Mouse (Mus musculus): Measurements from ENCODE around the gene Tut4. TPM values are rescaled to one million over a fixed set of nuclear protein-coding genes. Genes with fewer than 3 reads are reported as not detected.

Tut4 gene
- polyA plus RNA-seq, 2 experiments: 11.7 to 29.7 TPM

GRCm38 (mm10) chr4:108578840-108579742 is 119.9 kb downstream of the Tut4 start, which contains the start of the genes Prpf38a and Orc1:
Gene Prpf38a, minus strand, starts transcription at chr4:108579336.
Gene Orc1, plus strand, starts transcription at chr4:108579423.
- TF ChIP-seq EP300 (IDR thresholded peaks at IDR 0.05; ENCODE audit: low read depth) (no peak; the same call in 1 of the 2 replicates), CTCF (IDR thresholded peaks at IDR 0.05; ENCODE audit: low read depth) (no peak)
- H3K4me2 ChIP-seq (ENCODE audit: low read depth): peak within 1 kb of the TSS; percentile 81
- H3K27ac ChIP-seq: peak within 1 kb of the TSS; percentile 76
- peak within 1 kb of the TSS; percentile 86 for H3K9ac ChIP-seq (replicated peaks)
- H3K27me3 ChIP-seq (ENCODE audit: control insufficient read depth, insufficient read depth, low read length): no peaks in the 10 kb centered on the region
- peaks cover 16 to 18% of the 10 kb centered on the region in 2 experiments for H3K4me1 ChIP-seq (replicated peaks; ENCODE audit: control insufficient read depth in 2 of 2, insufficient read depth in 2 of 2, low read length in 1 of 2)
- peak; percentile 96 to 98 (median 97) for DNase-seq (ENCODE audit: low read depth in 3 of 3, low spot score in 3 of 3)
- peak within 1 kb of the TSS; percentile 82 to 97 for H3K4me3 ChIP-seq (ENCODE audit: insufficient read depth in 1 of 2, low read depth in 2 of 2, low read length in 2 of 2)
- no peaks in the 10 kb centered on the region for H3K9me3 ChIP-seq (ENCODE audit: control insufficient read depth, low read length)
- peak; percentile 97 for ATAC-seq (ENCODE audit: insufficient read depth)
- under 1% methylated on average over 64 of the region's 64 CpGs for WGBS (ENCODE audit: insufficient replicate concordance)
- H3K36me3 ChIP-seq (replicated peaks; ENCODE audit: control insufficient read depth, insufficient read depth, low read depth): peaks cover 23% of the 10 kb centered on the region

DNA sequence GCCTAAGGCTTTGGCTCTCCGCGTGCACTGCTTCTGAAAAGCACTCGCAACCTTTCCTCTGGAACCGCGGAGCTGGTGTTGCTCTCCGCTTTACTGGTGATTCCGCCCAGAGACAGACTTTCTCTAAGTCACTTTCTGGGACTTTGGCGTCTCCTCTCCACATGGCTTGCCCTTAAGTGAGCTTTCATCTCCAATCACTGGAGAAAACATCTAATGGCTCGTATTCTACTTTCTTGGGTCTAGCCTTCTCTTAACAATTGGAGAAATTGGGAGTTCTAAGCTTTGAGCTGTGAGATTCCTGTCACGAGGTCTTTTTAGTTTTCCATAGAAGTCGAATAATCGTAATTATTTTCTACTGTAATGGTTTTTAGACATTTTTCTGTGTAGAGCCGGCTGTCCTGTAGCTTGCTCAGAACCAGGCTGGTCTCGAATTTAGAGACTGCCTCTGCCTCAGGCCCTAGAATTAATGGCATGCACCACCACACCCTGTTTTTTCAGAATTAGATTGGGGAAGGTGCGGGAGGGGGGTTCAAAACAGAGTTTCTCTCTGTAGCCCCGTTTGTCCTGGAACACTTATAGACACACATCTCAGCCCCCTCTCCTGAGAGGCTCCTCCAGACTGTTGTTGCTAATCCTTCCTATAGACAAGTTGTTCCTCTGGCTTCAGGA is 120.7 kb downstream of the Tut4 start:
- H3K4me1 ChIP-seq (replicated peaks; ENCODE audit: control insufficient read depth in 2 of 2, insufficient read depth in 2 of 2, low read length in 1 of 2): peaks cover 19 to 22% of the 10 kb centered on the region in 2 experiments
- under 1% methylated on average over 16 of the region's 16 CpGs for WGBS (ENCODE audit: insufficient replicate concordance)
- ATAC-seq (ENCODE audit: insufficient read depth) (no peak), DNase-seq (ENCODE audit: low read depth in 3 of 3, low spot score in 3 of 3) (peak in 1 of 3 experiments; percentile 44)
- H3K9ac ChIP-seq (replicated peaks): peak overlapping the region; percentile 86
- H3K4me2 ChIP-seq (ENCODE audit: low read depth): peak overlapping the region; percentile 81
- TF ChIP-seq EP300 (IDR thresholded peaks at IDR 0.05; ENCODE audit: low read depth): no peak
- no peak for TF ChIP-seq CTCF (IDR thresholded peaks at IDR 0.05; ENCODE audit: low read depth)
- no peaks in the 10 kb centered on the region for H3K9me3 ChIP-seq (ENCODE audit: control insufficient read depth, low read length)
- peaks cover 21% of the 10 kb centered on the region for H3K36me3 ChIP-seq (replicated peaks; ENCODE audit: control insufficient read depth, insufficient read depth, low read depth)
- H3K27ac ChIP-seq: peak overlapping the region; percentile 65
- no peaks in the 10 kb centered on the region for H3K27me3 ChIP-seq (ENCODE audit: control insufficient read depth, insufficient read depth, low read length)
- peak overlapping the region; percentile 82 to 97 for H3K4me3 ChIP-seq (ENCODE audit: insufficient read depth in 1 of 2, low read depth in 2 of 2, low read length in 2 of 2)

DNA sequence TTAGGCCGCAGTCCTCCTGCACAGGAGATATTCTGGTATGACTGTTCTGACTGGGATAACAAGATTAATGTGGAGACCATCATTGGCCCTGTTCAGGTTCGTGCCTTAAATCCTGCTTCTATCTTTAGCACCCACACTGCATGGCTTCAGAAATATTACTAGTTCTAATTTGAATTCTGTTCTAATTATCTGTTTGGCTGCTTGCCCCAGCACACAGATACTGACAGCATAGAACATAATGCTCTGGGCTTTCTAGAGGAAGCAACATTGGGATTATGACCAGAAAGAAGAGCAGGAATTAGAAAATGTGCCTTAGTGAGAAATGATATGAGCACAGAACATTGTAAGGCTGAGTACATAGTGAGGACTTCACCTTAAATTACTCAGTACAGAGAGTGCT is 134.2 kb downstream of the Tut4 start:
- TF ChIP-seq EP300 (IDR thresholded peaks at IDR 0.05; ENCODE audit: low read depth) (no peak), CTCF (IDR thresholded peaks at IDR 0.05; ENCODE audit: low read depth) (no peak)
- no peak for DNase-seq (ENCODE audit: low read depth in 3 of 3, low spot score in 3 of 3)
- Histone ChIP-seq H3K27me3 (ENCODE audit: control insufficient read depth, insufficient read depth, low read length) (no peaks in the 10 kb centered on the region), H3K36me3 (replicated peaks; ENCODE audit: control insufficient read depth, insufficient read depth, low read depth) (peaks cover 41% of the 10 kb centered on the region), H3K9me3 (ENCODE audit: control insufficient read depth, low read length) (no peaks in the 10 kb centered on the region), H3K4me2 (ENCODE audit: low read depth) (no peak overlapping the region), H3K27ac (no peak overlapping the region), H3K4me1 (replicated peaks; ENCODE audit: control insufficient read depth in 2 of 2, insufficient read depth in 2 of 2, low read length in 1 of 2) (peaks cover 0 to 4% of the 10 kb centered on the region in 2 experiments; a peak in 2 of 4 replicates), H3K9ac (replicated peaks) (no peak overlapping the region), H3K4me3 (ENCODE audit: insufficient read depth in 1 of 2, low read depth in 2 of 2, low read length in 2 of 2) (no peak overlapping the region)
- no peak for ATAC-seq (ENCODE audit: insufficient read depth)
- 85% methylated on average over 2 of the region's 2 CpGs for WGBS (ENCODE audit: insufficient replicate concordance)

GRCm38 (mm10) chr4:108595785-108596184 is 136.6 kb downstream of the Tut4 start:
- Histone ChIP-seq H3K27ac (no peak overlapping the region), H3K4me1 (replicated peaks; ENCODE audit: control insufficient read depth in 2 of 2, insufficient read depth in 2 of 2, low read length in 1 of 2) (no peaks in the 10 kb centered on the region; a peak in 1 of 4 replicates), H3K27me3 (ENCODE audit: control insufficient read depth, insufficient read depth, low read length) (no peaks in the 10 kb centered on the region), H3K9ac (replicated peaks) (no peak overlapping the region), H3K4me2 (ENCODE audit: low read depth) (no peak overlapping the region), H3K9me3 (ENCODE audit: control insufficient read depth, low read length) (no peaks in the 10 kb centered on the region), H3K36me3 (replicated peaks; ENCODE audit: control insufficient read depth, insufficient read depth, low read depth) (peaks cover 55% of the 10 kb centered on the region), H3K4me3 (ENCODE audit: insufficient read depth in 1 of 2, low read depth in 2 of 2, low read length in 2 of 2) (no peak overlapping the region)
- TF ChIP-seq EP300 (IDR thresholded peaks at IDR 0.05; ENCODE audit: low read depth): no peak
- no peak for TF ChIP-seq CTCF (IDR thresholded peaks at IDR 0.05; ENCODE audit: low read depth)
- WGBS (ENCODE audit: insufficient replicate concordance): 79% methylated on average over 1 of the region's 1 CpGs
- DNase-seq (ENCODE audit: low read depth in 3 of 3, low spot score in 3 of 3) (no peak), ATAC-seq (ENCODE audit: insufficient read depth) (no peak)

- no peaks in the 10 kb centered on the region for H3K4me1 ChIP-seq (replicated peaks; ENCODE audit: control insufficient read depth in 2 of 2, insufficient read depth in 2 of 2, low read length in 1 of 2)
- no peak overlapping the region for H3K9ac ChIP-seq (replicated peaks)
- no peak overlapping the region for H3K27ac ChIP-seq
- H3K9me3 ChIP-seq (ENCODE audit: control insufficient read depth, low read length): no peaks in the 10 kb centered on the region
- 77% methylated on average over 4 of the region's 4 CpGs for WGBS (ENCODE audit: insufficient replicate concordance)
- H3K4me2 ChIP-seq (ENCODE audit: low read depth): no peak overlapping the region
- ATAC-seq (ENCODE audit: insufficient read depth) (no peak), DNase-seq (ENCODE audit: low read depth in 3 of 3, low spot score in 3 of 3) (no peak)
- H3K4me3 ChIP-seq (ENCODE audit: insufficient read depth in 1 of 2, low read depth in 2 of 2, low read length in 2 of 2): no peak overlapping the region
- H3K36me3 ChIP-seq (replicated peaks; ENCODE audit: control insufficient read depth, insufficient read depth, low read depth): peaks cover 66% of the 10 kb centered on the region
- H3K27me3 ChIP-seq (ENCODE audit: control insufficient read depth, insufficient read depth, low read length): no peaks in the 10 kb centered on the region
- TF ChIP-seq EP300 (IDR thresholded peaks at IDR 0.05; ENCODE audit: low read depth): no peak
- TF ChIP-seq CTCF (IDR thresholded peaks at IDR 0.05; ENCODE audit: low read depth): no peak
Measured at GRCm38 (mm10) chr4:108598306-108598705, 139.1 kb downstream of the Tut4 start.

All from liver, embryonic 14.5 days (tissue).